Comparison of ENCODE assay signal across 14 mouse cellular contexts in the genomic region with DNA sequence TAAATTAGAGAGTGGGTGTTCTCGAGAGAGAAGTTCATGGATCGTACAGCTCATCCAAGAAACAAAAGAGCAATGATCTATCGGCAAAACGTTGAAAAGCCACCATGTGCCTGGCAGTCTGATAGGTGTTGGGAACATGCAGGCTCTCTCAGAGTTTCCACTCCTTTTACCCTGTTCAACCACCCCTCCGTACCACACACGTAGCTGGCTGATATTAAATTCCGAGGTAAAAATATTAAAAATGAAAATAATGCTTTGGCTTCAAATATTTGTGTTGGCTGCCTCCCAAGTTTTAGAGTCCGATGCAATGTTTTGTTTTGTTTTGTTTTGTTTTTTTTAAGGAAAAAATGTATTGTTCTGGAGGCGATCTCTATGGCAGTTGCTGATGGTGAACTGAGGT.
DNase-seq lines count a peak whose midpoint lies in the region; ATAC-seq lines count a peak whose summit lies in the region.
"Had no signal": no experiment of that assay in that cellular context is flagged by ENCODE, and none has a peak within 500 bp of the region (broad histone marks: within the 10 kb centered on the region; RNA-seq: fewer than 3 reads in every experiment).

No protein-coding gene starts in this region.

- H3K4me2 ChIP-seq in forebrain, embryonic 12.5 days, result peak overlapping the region; percentile 42; the same call in 1 of the 2 replicates
- H3K4me2 ChIP-seq in neural tube, embryonic 12.5 days (replicated peaks), result peak overlapping the region; percentile 48; the same call in 1 of the 2 replicates
- no peak overlapping the region for H3K4me2 ChIP-seq in neural tube, embryonic 14.5 days (ENCODE audit: low read depth, low read length)
- H3K4me2 ChIP-seq: heart, embryonic 15.5 days had no signal

- H3K9ac ChIP-seq in forebrain, embryonic 12.5 days, result no peak overlapping the region
- H3K9ac ChIP-seq in neural tube, embryonic 12.5 days, result no peak overlapping the region
- no peak overlapping the region for H3K9ac ChIP-seq in neural tube, embryonic 14.5 days (replicated peaks; ENCODE audit: low read depth, low read length)
- H3K9ac ChIP-seq: heart, embryonic 15.5 days had no signal

- H3K27ac ChIP-seq in forebrain, embryonic 12.5 days, result peak overlapping the region; percentile 62; the same call in 1 of the 2 replicates
- no peak overlapping the region for H3K27ac ChIP-seq in forebrain, embryonic 10.5 days
- H3K27ac ChIP-seq in neural tube, embryonic 12.5 days, result no peak overlapping the region
- peak overlapping the region; percentile 80 for H3K27ac ChIP-seq in midbrain, embryonic 10.5 days (replicated peaks)
- H3K27ac ChIP-seq in neural tube, embryonic 14.5 days (ENCODE audit: low read depth, low read length), result peak overlapping the region; percentile 52
- H3K27ac ChIP-seq: heart, embryonic 15.5 days; macrophage had no signal

- DNase-seq in forebrain, embryonic 10.5 days (ENCODE audit: extremely low spot score, low spot score), result no peak
- no peak for DNase-seq in neural tube, embryonic 10.5 days (ENCODE audit: extremely low spot score, low spot score)
- DNase-seq in midbrain, embryonic 10.5 days (ENCODE audit: low spot score), result no peak
- DNase-seq in layer of hippocampus, postnatal 14 days (ENCODE audit: low spot score in 2 of 2), result no peak
- no peak for DNase-seq in kidney, postnatal 36 days
- DNase-seq: adrenal gland, postnatal 10 days; cerebellum, adult 9-11 months; left cerebral cortex, postnatal 4 days had no signal

- peaks cover 15% of the 10 kb centered on the region for H3K27me3 ChIP-seq in forebrain, embryonic 12.5 days
- H3K27me3 ChIP-seq in forebrain, embryonic 10.5 days (ENCODE audit: poor library complexity, severe bottlenecking), result peaks cover 67% of the 10 kb centered on the region
- no peaks in the 10 kb centered on the region for H3K27me3 ChIP-seq in neural tube, embryonic 12.5 days (replicated peaks)
- no peaks in the 10 kb centered on the region for H3K27me3 ChIP-seq in midbrain, embryonic 10.5 days (ENCODE audit: low read depth, poor library complexity, severe bottlenecking)
- no peaks in the 10 kb centered on the region for H3K27me3 ChIP-seq in neural tube, embryonic 14.5 days (ENCODE audit: control insufficient read depth, insufficient read depth, low read length)
- H3K27me3 ChIP-seq: heart, embryonic 15.5 days had no signal

- ATAC-seq in forebrain, embryonic 12.5 days (ENCODE audit: low FRiP score), result no peak
- ATAC-seq in neural tube, embryonic 12.5 days (ENCODE audit: low FRiP score, low read depth), result no peak
- no peak for ATAC-seq in neural tube, embryonic 14.5 days (ENCODE audit: low read depth)

- no peaks in the 10 kb centered on the region for H3K36me3 ChIP-seq in forebrain, embryonic 12.5 days (replicated peaks)
- H3K36me3 ChIP-seq in forebrain, embryonic 10.5 days (replicated peaks), result no peaks in the 10 kb centered on the region
- H3K36me3 ChIP-seq in neural tube, embryonic 12.5 days, result no peaks in the 10 kb centered on the region
- no peaks in the 10 kb centered on the region for H3K36me3 ChIP-seq in midbrain, embryonic 10.5 days
- no peaks in the 10 kb centered on the region for H3K36me3 ChIP-seq in neural tube, embryonic 14.5 days (ENCODE audit: control insufficient read depth, insufficient read depth, low read length)
- H3K36me3 ChIP-seq: heart, embryonic 15.5 days had no signal

- H3K4me1 ChIP-seq in forebrain, embryonic 12.5 days, result peaks cover 23% of the 10 kb centered on the region
- peaks cover 26% of the 10 kb centered on the region for H3K4me1 ChIP-seq in forebrain, embryonic 10.5 days
- H3K4me1 ChIP-seq in neural tube, embryonic 12.5 days, result peaks cover 15% of the 10 kb centered on the region
- peaks cover 22% of the 10 kb centered on the region for H3K4me1 ChIP-seq in midbrain, embryonic 10.5 days
- no peaks in the 10 kb centered on the region for H3K4me1 ChIP-seq in neural tube, embryonic 14.5 days (ENCODE audit: control insufficient read depth, insufficient read depth, low read length)
- H3K4me1 ChIP-seq: heart, embryonic 15.5 days had no signal

- H3K4me3 ChIP-seq in forebrain, embryonic 12.5 days (replicated peaks), result no peak overlapping the region
- H3K4me3 ChIP-seq in forebrain, embryonic 10.5 days, result no peak overlapping the region
- no peak overlapping the region for H3K4me3 ChIP-seq in neural tube, embryonic 12.5 days
- H3K4me3 ChIP-seq in midbrain, embryonic 10.5 days, result peak overlapping the region; percentile 32; the same call in 1 of the 2 replicates
- no peak overlapping the region for H3K4me3 ChIP-seq in neural tube, embryonic 14.5 days (ENCODE audit: low read depth, low read length)
- H3K4me3 ChIP-seq: erythroblast, embryonic 14.5 days; heart, embryonic 15.5 days had no signal

- 76% methylated on average over 9 of the region's 9 CpGs for WGBS in forebrain, embryonic 12.5 days
- WGBS in forebrain, embryonic 10.5 days, result 87% methylated on average over 9 of the region's 9 CpGs
- WGBS in neural tube, embryonic 12.5 days, result 83% methylated on average over 9 of the region's 9 CpGs
- WGBS in midbrain, embryonic 10.5 days, result 91% methylated on average over 9 of the region's 9 CpGs
- 79% methylated on average over 9 of the region's 9 CpGs for WGBS in neural tube, embryonic 14.5 days

- no peaks in the 10 kb centered on the region for H3K9me3 ChIP-seq in forebrain, embryonic 12.5 days
- H3K9me3 ChIP-seq in forebrain, embryonic 10.5 days, result peaks cover 3% of the 10 kb centered on the region; the same call in 1 of the 2 replicates
- no peaks in the 10 kb centered on the region for H3K9me3 ChIP-seq in neural tube, embryonic 12.5 days
- H3K9me3 ChIP-seq in midbrain, embryonic 10.5 days (replicated peaks), result no peaks in the 10 kb centered on the region
- H3K9me3 ChIP-seq in neural tube, embryonic 14.5 days (ENCODE audit: control insufficient read depth, low read length), result no peaks in the 10 kb centered on the region
- H3K9me3 ChIP-seq: heart, embryonic 15.5 days had no signal

Comparison
In these comparisons a context has a peak if more than half of its experiments do, and no peak if none do; other contexts are left out.
1. H3K27ac ChIP-seq: peak in forebrain, embryonic 12.5 days (single experiment), midbrain, embryonic 10.5 days (single experiment) and neural tube, embryonic 14.5 days (single experiment); none in forebrain, embryonic 10.5 days (single experiment) and neural tube, embryonic 12.5 days (single experiment).